Mouse (Mus musculus): ENCODE data around the gene Ctcfl. TPM values are rescaled to one million over a fixed set of nuclear protein-coding genes. Genes with fewer than 3 reads are reported as not detected.

Ctcfl gene
- total RNA-seq, 2 experiments from 2014 or later = 0.10 TPM; not detected in 1

GRCm38 (mm10) chr2:173087405-173087804 lies 31.9 kb downstream of the Ctcfl start:
- DNase-seq = peak; percentile 86 to 90
- intact Hi-C loops (cut with DNase I) = loop anchor here (10.0 kb wide), 1 partner anchor 613 kb away; the partner anchor contains the start of gene Fam209

GRCm38 (mm10) chr2:173085763-173086162 lies 33.6 kb downstream of the Ctcfl start:
- intact Hi-C loops (cut with DNase I) = loop anchor here (10.0 kb wide), 1 partner anchor 611 kb away; the partner anchor contains the start of gene Fam209
- no peak for DNase-seq

GRCm38 (mm10) chr2:173084871-173085270 lies 34.5 kb downstream of the Ctcfl start:
- DNase-seq = no peak
- intact Hi-C loops (cut with DNase I) = loop anchor here (10.0 kb wide), 1 partner anchor 610 kb away; the partner anchor contains the start of gene Fam209

- intact Hi-C loops (cut with DNase I) = loop anchor here (10.0 kb wide), 1 partner anchor 609 kb away; the partner anchor contains the start of gene Fam209
- DNase-seq = peak in 1 of 2 experiments; percentile 56
Observed at GRCm38 (mm10) chr2:173083712-173084475, 35.4 kb downstream of the Ctcfl start.

- DNase-seq = no peak
- intact Hi-C loops (cut with DNase I) = loop anchor here (10.0 kb wide), 1 partner anchor 608 kb away; the partner anchor contains the start of gene Fam209
Observed at GRCm38 (mm10) chr2:173083106-173083505, 36.2 kb downstream of the Ctcfl start.

- intact Hi-C loops (cut with DNase I) = loop anchor here (10.0 kb wide), 1 partner anchor 608 kb away; the partner anchor contains the start of gene Fam209
- no peak for DNase-seq
Observed at GRCm38 (mm10) chr2:173082706-173083105, 36.6 kb downstream of the Ctcfl start.

- intact Hi-C loops (cut with DNase I) = loop anchor here (2.0 to 10.0 kb wide), 3 partner anchors 36 to 606 kb away; partner anchors contain the start of gene Fam209
- DNase-seq = peak; percentile 89 to 92
Observed at GRCm38 (mm10) chr2:173080785-173081241, 38.5 kb downstream of the Ctcfl start.

GRCm38 (mm10) chr2:173079766-173080549 lies 39.4 kb downstream of the Ctcfl start:
- DNase-seq = no peak
- intact Hi-C loops (cut with DNase I) = loop anchor here (2.0 to 10.0 kb wide), 3 partner anchors 35 to 605 kb away; partner anchors contain the start of gene Fam209

GRCm38 (mm10) chr2:173076921-173077320 lies 42.4 kb downstream of the Ctcfl start:
- intact Hi-C loops (cut with DNase I) = no loop called here

GRCm38 (mm10) chr2:173073666-173074065 lies 45.7 kb downstream of the Ctcfl start:
- no peak for DNase-seq
- intact Hi-C loops (cut with DNase I) = no loop called here

More at GRCm38 (mm10) chr2:173076921-173077320, 42.4 kb downstream of the Ctcfl start:
- DNase-seq = no peak

GRCm38 (mm10) chr2:173072948-173073347 lies 46.4 kb downstream of the Ctcfl start:
- intact Hi-C loops (cut with DNase I) = no loop called here
- no peak for DNase-seq

GRCm38 (mm10) chr2:173064864-173065263 lies 54.5 kb downstream of the Ctcfl start:
- no peak for DNase-seq
- intact Hi-C loops (cut with DNase I) = no loop called here

- intact Hi-C loops (cut with DNase I) = no loop called here
- no peak for DNase-seq
Observed at GRCm38 (mm10) chr2:173063219-173063618, 56.1 kb downstream of the Ctcfl start.

GRCm38 (mm10) chr2:173061443-173062351 lies 57.6 kb downstream of the Ctcfl start:
- intact Hi-C loops (cut with DNase I) = no loop called here
- peak in 1 of 2 experiments; percentile 30 for DNase-seq

GRCm38 (mm10) chr2:173060450-173060849 lies 58.9 kb downstream of the Ctcfl start:
- peak in 1 of 2 experiments; percentile 46 for DNase-seq
- intact Hi-C loops (cut with DNase I) = no loop called here

- peak in 1 of 2 experiments; percentile 29 for DNase-seq
- intact Hi-C loops (cut with DNase I) = no loop called here
Observed at GRCm38 (mm10) chr2:173058263-173058662, 61.1 kb downstream of the Ctcfl start.

GRCm38 (mm10) chr2:173057623-173058022 lies 61.7 kb downstream of the Ctcfl start:
- intact Hi-C loops (cut with DNase I) = no loop called here
- DNase-seq = peak; percentile 73 to 80

GRCm38 (mm10) chr2:173056882-173057315 lies 62.4 kb downstream of the Ctcfl start:
- intact Hi-C loops (cut with DNase I) = no loop called here
- peak in 1 of 2 experiments; percentile 15 for DNase-seq

- intact Hi-C loops (cut with DNase I) = no loop called here
Observed at GRCm38 (mm10) chr2:173056303-173056881, 62.9 kb downstream of the Ctcfl start.

More at GRCm38 (mm10) chr2:173056303-173056881, 62.9 kb downstream of the Ctcfl start:
- DNase-seq = peak in 1 of 2 experiments; percentile 6

Data from heart, postnatal 10 days (tissue).